ENCODE assay signal across 18 mouse cellular contexts in the genomic region with DNA sequence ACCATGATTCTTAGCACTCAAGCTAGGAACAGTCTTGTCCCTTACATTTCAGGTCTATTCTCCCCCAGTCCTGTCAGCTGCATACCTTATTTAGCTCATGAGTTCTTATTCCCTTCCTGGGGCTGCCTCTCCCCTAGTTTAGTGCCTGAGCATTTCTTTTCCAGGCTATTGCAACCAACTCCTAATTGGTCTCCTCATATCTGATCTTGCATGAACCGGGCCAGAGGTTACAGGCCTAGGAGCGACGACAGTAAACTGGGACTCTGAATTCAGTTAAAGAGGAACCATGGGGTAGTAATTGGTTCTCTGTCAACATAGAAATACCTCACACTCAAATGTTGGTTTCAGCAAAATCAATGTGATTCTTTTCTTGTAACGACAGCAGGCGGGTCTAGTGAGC.
"Had no signal": no experiment of that assay in that cellular context is flagged by ENCODE, and none has a peak within 500 bp of the region (broad histone marks: within the 10 kb centered on the region; RNA-seq: fewer than 3 reads in every experiment).

No protein-coding gene starts in this region.

- H3K4me3 ChIP-seq: midbrain, embryonic 10.5 days; midbrain, embryonic 12.5 days; myocyte; neural tube, embryonic 13.5 days; neural tube, embryonic 15.5 days had no signal

- DNase-seq: lung, embryonic 14.5 days; lung, postnatal 10 days; lung, postnatal 4 days; midbrain, embryonic 14.5 days; retina, postnatal 1 day; right cerebral cortex, adult 18-20 months; right cerebral cortex, postnatal 25 days; right cerebral cortex, postnatal 4 days; spleen, adult 18-20 months; thymus, adult 18-20 months; thymus, postnatal 14 days; thymus, postnatal 36 days had no signal

- H3K27ac ChIP-seq: midbrain, embryonic 10.5 days; midbrain, embryonic 12.5 days; neural tube, embryonic 13.5 days; neural tube, embryonic 15.5 days had no signal

- H3K9me3 ChIP-seq: midbrain, embryonic 10.5 days; midbrain, embryonic 12.5 days; neural tube, embryonic 15.5 days had no signal

- H3K36me3 ChIP-seq: midbrain, embryonic 10.5 days; midbrain, embryonic 12.5 days; neural tube, embryonic 13.5 days; neural tube, embryonic 15.5 days had no signal

- ATAC-seq: midbrain, embryonic 16.5 days had no signal

- H3K27me3 ChIP-seq: midbrain, embryonic 12.5 days; neural tube, embryonic 13.5 days; neural tube, embryonic 15.5 days had no signal

- H3K9ac ChIP-seq: lung, embryonic 14.5 days; midbrain, embryonic 12.5 days; neural tube, embryonic 13.5 days; neural tube, embryonic 15.5 days had no signal

- H3K4me1 ChIP-seq: midbrain, embryonic 10.5 days; midbrain, embryonic 12.5 days; neural tube, embryonic 13.5 days; neural tube, embryonic 15.5 days had no signal

- H3K4me2 ChIP-seq: lung, embryonic 14.5 days; midbrain, embryonic 12.5 days; neural tube, embryonic 13.5 days; neural tube, embryonic 15.5 days had no signal
